In genomic region chr5:32302991-32303921, GRCm38 (mm10) we compare ENCODE assay signal across 8 mouse cellular contexts.
A peak's percentile ranks its signal among the peaks of the same experiment; 100 is the strongest.
DNase-seq lines count a peak whose midpoint lies in the region; ATAC-seq lines count a peak whose summit lies in the region.

No protein-coding gene starts in this region.

- no peaks in the 10 kb centered on the region for H3K9me3 ChIP-seq in embryonic facial prominence, embryonic 11.5 days (replicated peaks; ENCODE audit: control insufficient read depth, low read length)
- no peaks in the 10 kb centered on the region for H3K9me3 ChIP-seq in heart, embryonic 15.5 days (replicated peaks)
- H3K9me3 ChIP-seq in liver, embryonic 12.5 days (replicated peaks), result no peaks in the 10 kb centered on the region
- H3K9me3 ChIP-seq in neural tube, embryonic 12.5 days, result no peaks in the 10 kb centered on the region

- H3K27ac ChIP-seq in embryonic facial prominence, embryonic 11.5 days (replicated peaks; ENCODE audit: low read depth, low read length), result no peak overlapping the region
- no peak overlapping the region for H3K27ac ChIP-seq in heart, embryonic 15.5 days
- H3K27ac ChIP-seq in liver, embryonic 12.5 days, result no peak overlapping the region
- no peak overlapping the region for H3K27ac ChIP-seq in neural tube, embryonic 12.5 days

- H3K27me3 ChIP-seq in embryonic facial prominence, embryonic 11.5 days (ENCODE audit: control insufficient read depth, insufficient read depth, low read length), result no peaks in the 10 kb centered on the region
- no peaks in the 10 kb centered on the region for H3K27me3 ChIP-seq in heart, embryonic 15.5 days
- peaks cover 16% of the 10 kb centered on the region; the same call in 1 of the 2 replicates for H3K27me3 ChIP-seq in liver, embryonic 12.5 days (replicated peaks)
- no peaks in the 10 kb centered on the region for H3K27me3 ChIP-seq in neural tube, embryonic 12.5 days (replicated peaks)

- WGBS in embryonic facial prominence, embryonic 11.5 days, result 8% methylated on average over 23 of the region's 23 CpGs
- WGBS in heart, embryonic 15.5 days, result 11% methylated on average over 23 of the region's 23 CpGs
- WGBS in liver, embryonic 12.5 days (ENCODE audit: insufficient replicate concordance), result 13% methylated on average over 23 of the region's 23 CpGs
- WGBS in neural tube, embryonic 12.5 days, result 14% methylated on average over 23 of the region's 23 CpGs

- peak; percentile 87 for ATAC-seq in embryonic facial prominence, embryonic 11.5 days (replicated peaks; ENCODE audit: insufficient number of reproducible peaks, low FRiP score, low TSS enrichment, low read depth)
- peak; percentile 81 for ATAC-seq in heart, embryonic 15.5 days (replicated peaks; ENCODE audit: insufficient number of reproducible peaks, insufficient read depth, low FRiP score, low read depth)
- no peak for ATAC-seq in liver, embryonic 12.5 days
- peak; percentile 83; the same call in 1 of the 2 replicates for ATAC-seq in neural tube, embryonic 12.5 days (ENCODE audit: low FRiP score, low read depth)

- no peaks in the 10 kb centered on the region for H3K4me1 ChIP-seq in embryonic facial prominence, embryonic 11.5 days (ENCODE audit: control insufficient read depth, insufficient read depth, low read length)
- peaks cover 9% of the 10 kb centered on the region for H3K4me1 ChIP-seq in heart, embryonic 15.5 days (replicated peaks)
- no peaks in the 10 kb centered on the region for H3K4me1 ChIP-seq in liver, embryonic 12.5 days
- peaks cover 5% of the 10 kb centered on the region for H3K4me1 ChIP-seq in neural tube, embryonic 12.5 days

- DNase-seq in kidney, adult 18-20 months, result peak; percentile 28
- DNase-seq in kidney, adult 11 months, result no peak
- DNase-seq in embryonic facial prominence, embryonic 11.5 days (ENCODE audit: low spot score), result peak; percentile 82
- DNase-seq in kidney, postnatal 14 days, result peak; percentile 68
- peak; percentile 59 for DNase-seq in thymus, postnatal 0 days (ENCODE audit: low spot score)

- peak overlapping the region; percentile 28; the same call in 1 of the 2 replicates for H3K9ac ChIP-seq in embryonic facial prominence, embryonic 11.5 days (replicated peaks; ENCODE audit: low read length)
- peak overlapping the region; percentile 25; the same call in 1 of the 2 replicates for H3K9ac ChIP-seq in heart, embryonic 15.5 days
- H3K9ac ChIP-seq in liver, embryonic 12.5 days, result no peak overlapping the region
- H3K9ac ChIP-seq in neural tube, embryonic 12.5 days, result no peak overlapping the region

- no peaks in the 10 kb centered on the region for H3K36me3 ChIP-seq in embryonic facial prominence, embryonic 11.5 days (replicated peaks; ENCODE audit: control insufficient read depth, insufficient read depth, low read depth, low read length)
- H3K36me3 ChIP-seq in heart, embryonic 15.5 days, result no peaks in the 10 kb centered on the region
- H3K36me3 ChIP-seq in liver, embryonic 12.5 days, result no peaks in the 10 kb centered on the region
- no peaks in the 10 kb centered on the region for H3K36me3 ChIP-seq in neural tube, embryonic 12.5 days

- peak overlapping the region; percentile 35 for H3K4me2 ChIP-seq in embryonic facial prominence, embryonic 11.5 days (ENCODE audit: low read depth, low read length)
- H3K4me2 ChIP-seq in heart, embryonic 15.5 days, result peak overlapping the region; percentile 66
- H3K4me2 ChIP-seq in liver, embryonic 12.5 days, result peak overlapping the region; percentile 43
- peak overlapping the region; percentile 51 for H3K4me2 ChIP-seq in neural tube, embryonic 12.5 days (replicated peaks)

- H3K4me3 ChIP-seq in embryonic facial prominence, embryonic 11.5 days (ENCODE audit: low read depth, low read length), result 0 out of 2 replicates have a peak overlapping the region, but pooled peaks have one; percentile 11
- peak overlapping the region; percentile 40 for H3K4me3 ChIP-seq in heart, embryonic 15.5 days
- no peak overlapping the region for H3K4me3 ChIP-seq in liver, embryonic 12.5 days
- H3K4me3 ChIP-seq in neural tube, embryonic 12.5 days, result no peak overlapping the region

Comparison
In these comparisons a context has a peak if more than half of its experiments do, and no peak if none do; other contexts are left out.
1. H3K4me3 ChIP-seq: peak in embryonic facial prominence, embryonic 11.5 days (single experiment) and heart, embryonic 15.5 days (single experiment); none in liver, embryonic 12.5 days (single experiment) and neural tube, embryonic 12.5 days (single experiment).
2. H3K9ac ChIP-seq: peak in embryonic facial prominence, embryonic 11.5 days (single experiment) and heart, embryonic 15.5 days (single experiment); none in liver, embryonic 12.5 days (single experiment) and neural tube, embryonic 12.5 days (single experiment).
3. Peak in every context shown above with its lines, with median percentiles within 50 percentile points of each other: H3K4me2 ChIP-seq.